Mouse (Mus musculus): Measurements from ENCODE around the gene Egfl7. TPM values are rescaled to one million over a fixed set of nuclear protein-coding genes. Genes with fewer than 3 reads are reported as not detected.

Gene Egfl7
- polyA plus RNA-seq (2012; rRNA removed) = 112 TPM in 2 replicates

GRCm38 (mm10) chr2:26579714-26580113 is at the start of gene Egfl7:
Gene Egfl7 (plus strand): TSS chr2:26580014.

GRCm38 (mm10) chr2:26586294-26587043 is 6.7 kb downstream of the Egfl7 start, which contains the start of gene Gm20532:
Gene Gm20532 (plus strand): TSS chr2:26586639.

GRCm38 (mm10) chr2:26603720-26604671 is 24.2 kb downstream of the Egfl7 start, which contains the start of gene Agpat2:
Gene Agpat2 (minus strand): TSS chr2:26604417.

GRCm38 (mm10) chr2:26627921-26628739 is 48.3 kb downstream of the Egfl7 start, which contains the start of gene Fam69b:
Gene Fam69b (plus strand): TSS chr2:26628457.

Other genes with a start within 250 kb of the Egfl7 start
- 19.7 and 32.2 TPM in 2 replicates for gene Dnlz, start 227.9 kb upstream of the Egfl7 start, polyA plus RNA-seq (2012; rRNA removed)
- 3.8 and 3.9 TPM in 2 replicates for gene Card9, start 219.1 kb upstream of the Egfl7 start, polyA plus RNA-seq (2012; rRNA removed)
- gene Snapc4, start 199.4 kb upstream of the Egfl7 start, polyA plus RNA-seq (2012; rRNA removed) = 27.1 and 27.9 TPM in 2 replicates
- gene Entr1, start 190.7 kb upstream of the Egfl7 start, polyA plus RNA-seq (2012; rRNA removed) = 68.7 and 77.9 TPM in 2 replicates
- gene Pmpca, start 190.7 kb upstream of the Egfl7 start, polyA plus RNA-seq (2012; rRNA removed) = 25.1 and 27.1 TPM in 2 replicates
- gene Inpp5e, start 170.8 kb upstream of the Egfl7 start, polyA plus RNA-seq (2012; rRNA removed) = 22.3 and 24.9 TPM in 2 replicates
- gene Sec16a, start 134.8 kb upstream of the Egfl7 start, polyA plus RNA-seq (2012; rRNA removed) = 95.3 and 112 TPM in 2 replicates
- 31.2 and 38.9 TPM in 2 replicates for gene Notch1, start 63.4 kb upstream of the Egfl7 start, polyA plus RNA-seq (2012; rRNA removed)
- gene Gm20532, start 6.6 kb downstream of the Egfl7 start, polyA plus RNA-seq (2012; rRNA removed) = not detected in 2 replicates
- 178 and 189 TPM in 2 replicates for gene Agpat2, start 24.4 kb downstream of the Egfl7 start, polyA plus RNA-seq (2012; rRNA removed)
- gene Fam69b, start 48.4 kb downstream of the Egfl7 start, polyA plus RNA-seq (2012; rRNA removed) = 19.7 and 24.7 TPM in 2 replicates
- gene Lcn4, start 91.3 kb downstream of the Egfl7 start, polyA plus RNA-seq (2012; rRNA removed) = not detected in 2 replicates